Mouse (Mus musculus) limb, embryonic 13.5 days (tissue): Measurements from ENCODE around the gene Ggt6. TPM values are rescaled to one million over a fixed set of nuclear protein-coding genes. Genes with fewer than 3 reads are reported as not detected.

Experiments
- ATAC-seq: fragments of 200-750 bp; cut with Nextera tagmentation; 2 replicates; pipeline ENCODE4 v1.8.0; 2017; ENCODE audit warnings: low read depth, moderate number of reproducible peaks, moderate TSS enrichment; ENCODE audit not compliant: low FRiP score
- H3K27ac ChIP-seq: fragments of 300-500 bp; sonication (generic); 2 replicates; pipeline ENCODE4 v1.5.1; 2015; ENCODE audit warnings: inconsistent platforms, mild to moderate bottlenecking, moderate library complexity
- H3K27me3 ChIP-seq: fragments of 300-500 bp; sonication (generic); 2 replicates; pipeline ENCODE4 v1.6.1; 2015; ENCODE audit warnings: mild to moderate bottlenecking, inconsistent platforms
- H3K36me3 ChIP-seq: fragments of 300-500 bp; sonication (generic); 2 replicates; pipeline ENCODE4 v1.6.1; 2015; ENCODE audit warnings: inconsistent platforms, mild to moderate bottlenecking, moderate library complexity
- H3K4me1 ChIP-seq: fragments of 300-500 bp; sonication (generic); 2 replicates; pipeline ENCODE4 v1.6.1; 2015; ENCODE audit warnings: inconsistent platforms
- H3K4me2 ChIP-seq: fragments of 300-500 bp; sonication (generic); replicated peaks from 2 replicates; pipeline ENCODE4 v1.6.1; 2015; ENCODE audit warnings: inconsistent platforms, mild to moderate bottlenecking, moderate library complexity
- H3K4me3 ChIP-seq: fragments of 300-500 bp; sonication (generic); 2 replicates; pipeline ENCODE4 v1.5.1; 2015; ENCODE audit warnings: moderate library complexity, mild to moderate bottlenecking, inconsistent platforms
- H3K9ac ChIP-seq: fragments of 300-500 bp; sonication (generic); 2 replicates; pipeline ENCODE4 v1.6.1; 2015; ENCODE audit warnings: mild to moderate bottlenecking, inconsistent platforms
- H3K9me3 ChIP-seq: fragments of 300-500 bp; sonication (generic); 2 replicates; pipeline ENCODE4 v1.6.1; 2016; ENCODE audit warnings: inconsistent platforms
- WGBS: fragments of 180-500 bp; shearing (Covaris S2); methylation state at CpG from one replicate; pipeline ENCODE4 v1.1.7; 2015; 5-methylcytosine and 5-hydroxymethylcytosine counted together
- polyA plus RNA-seq: library from polyadenylated mRNA; unstranded; fragments of >200 nt; fragmentation: Nextera tagmentation; extraction: Ambion mirVana; gene quantifications from 2 replicates; pipeline ENCODE4 v1.2.1, GENCODE M21; 2015

The Ggt6 gene
- polyA plus RNA-seq, 1 experiment from 2014 or later: 0.74 TPM

DNA sequence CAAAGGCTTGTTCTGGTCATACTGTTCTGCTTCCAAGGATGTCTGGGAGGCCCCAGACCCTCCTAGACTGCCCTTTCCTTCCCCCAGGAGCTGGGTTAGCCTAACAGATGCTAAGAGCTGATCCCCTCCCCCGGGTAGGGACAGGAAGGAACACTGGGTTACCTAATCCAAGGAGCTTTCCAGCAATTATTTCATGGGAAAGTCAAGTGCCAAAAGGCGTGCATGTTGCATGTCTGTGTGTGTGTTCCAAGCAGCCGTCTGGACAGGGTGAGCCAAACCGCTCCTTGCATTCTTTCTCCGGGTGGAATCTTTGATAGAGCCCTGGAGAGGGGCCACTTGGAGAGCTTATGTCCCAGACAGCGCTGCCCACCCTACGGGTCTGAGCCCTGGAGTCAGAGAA, 22.3 kb upstream of the Ggt6 start:
- Histone ChIP-seq H3K4me1 (peaks cover 52% of the 10 kb centered on the region), H3K36me3 (no peaks in the 10 kb centered on the region), H3K27me3 (peaks cover 23% of the 10 kb centered on the region), H3K9ac (no peak overlapping the region), H3K27ac (no peak overlapping the region), H3K9me3 (no peaks in the 10 kb centered on the region), H3K4me2 (no peak overlapping the region), H3K4me3 (no peak overlapping the region)
- no peak for ATAC-seq
- 60% methylated on average over 7 of the region's 7 CpGs for WGBS

GRCm38 (mm10) chr11:72413601-72414190, 21.6 kb upstream of the Ggt6 start:
- no peak overlapping the region for H3K9ac ChIP-seq
- no peaks in the 10 kb centered on the region for H3K36me3 ChIP-seq
- peaks cover 17% of the 10 kb centered on the region for H3K27me3 ChIP-seq
- WGBS: 64% methylated on average over 5 of the region's 5 CpGs
- peaks cover 49% of the 10 kb centered on the region for H3K4me1 ChIP-seq
- no peak overlapping the region for H3K4me2 ChIP-seq
- H3K9me3 ChIP-seq: no peaks in the 10 kb centered on the region
- no peak overlapping the region for H3K27ac ChIP-seq
- ATAC-seq: no peak
- no peak overlapping the region for H3K4me3 ChIP-seq

DNA sequence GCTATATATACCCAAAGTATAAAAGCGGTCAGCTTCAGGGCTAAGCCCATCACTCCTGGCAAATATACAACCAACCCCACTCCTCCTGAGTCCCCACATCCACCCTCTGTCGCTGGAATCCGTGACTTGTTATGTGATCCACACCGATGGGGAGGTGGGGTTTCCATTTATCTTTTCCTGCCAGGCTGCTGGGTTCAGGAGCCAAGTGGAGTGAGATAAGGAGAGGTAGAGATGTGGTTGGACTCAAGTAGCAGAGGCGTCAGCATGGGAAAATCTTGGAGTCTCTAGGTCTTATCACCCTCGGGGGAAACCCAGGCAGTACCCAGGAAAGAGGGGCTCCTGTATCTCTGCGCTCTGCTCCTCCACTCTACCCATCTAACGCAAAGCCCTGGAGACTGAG, 20.2 kb upstream of the Ggt6 start:
- Histone ChIP-seq H3K4me1 (peaks cover 35% of the 10 kb centered on the region), H3K4me2 (no peak overlapping the region), H3K9ac (no peak overlapping the region), H3K27ac (no peak overlapping the region), H3K4me3 (no peak overlapping the region), H3K9me3 (no peaks in the 10 kb centered on the region), H3K27me3 (peaks cover 8% of the 10 kb centered on the region; the same call in 1 of the 2 replicates), H3K36me3 (no peaks in the 10 kb centered on the region)
- 74% methylated on average over 8 of the region's 8 CpGs for WGBS
- no peak for ATAC-seq

DNA sequence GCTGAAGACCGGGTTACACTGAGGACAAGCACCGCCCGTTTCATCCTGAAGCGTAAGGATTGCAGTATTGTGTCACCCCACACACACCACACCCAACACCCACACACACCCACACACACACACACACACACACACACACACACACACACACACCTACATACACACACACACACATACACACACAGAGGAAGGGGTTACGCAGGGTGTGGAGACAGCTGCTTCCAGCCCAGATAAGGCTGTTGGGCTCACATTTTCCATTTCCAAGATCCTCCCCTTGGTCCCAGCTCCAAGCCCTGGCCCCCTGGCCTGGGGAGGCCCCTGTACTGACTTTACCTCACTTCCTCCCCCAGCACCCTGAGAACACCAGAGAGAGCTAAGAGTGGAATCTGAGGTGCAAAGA, 18.7 kb upstream of the Ggt6 start:
- Histone ChIP-seq H3K27ac (no peak overlapping the region), H3K9ac (no peak overlapping the region), H3K4me1 (peaks cover 25% of the 10 kb centered on the region), H3K4me3 (no peak overlapping the region), H3K36me3 (no peaks in the 10 kb centered on the region), H3K4me2 (no peak overlapping the region), H3K27me3 (no peaks in the 10 kb centered on the region; the same call in 1 of the 2 replicates), H3K9me3 (no peaks in the 10 kb centered on the region)
- WGBS: 88% methylated on average over 5 of the region's 5 CpGs
- no peak for ATAC-seq

DNA sequence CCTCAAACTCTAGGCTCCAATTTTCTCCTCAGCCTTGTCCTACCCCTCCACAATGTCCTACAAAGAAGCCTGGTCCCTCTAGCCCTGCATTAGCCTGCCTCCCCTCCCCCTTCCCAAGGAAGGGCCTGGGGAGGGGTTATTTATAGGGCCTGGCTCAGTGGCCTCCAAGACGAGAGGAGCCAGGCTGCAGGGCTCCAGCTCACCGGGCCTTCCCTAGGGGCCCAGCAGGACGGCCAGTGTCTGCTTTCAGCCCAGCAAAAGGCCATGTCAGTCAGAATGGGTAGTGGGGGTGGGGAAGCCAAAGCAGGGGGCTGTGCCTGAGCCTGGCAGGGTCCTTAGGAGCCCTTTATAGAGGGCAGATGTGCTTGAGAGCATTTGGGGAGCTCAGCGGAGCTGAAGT, 17.9 kb upstream of the Ggt6 start:
- no peak overlapping the region for H3K4me3 ChIP-seq
- no peaks in the 10 kb centered on the region for H3K9me3 ChIP-seq
- no peak overlapping the region for H3K27ac ChIP-seq
- H3K4me1 ChIP-seq: peaks cover 21% of the 10 kb centered on the region
- ATAC-seq: peak; percentile 53; the same call in 1 of the 2 replicates
- H3K27me3 ChIP-seq: no peaks in the 10 kb centered on the region; the same call in 1 of the 2 replicates
- WGBS: 9% methylated on average over 4 of the region's 4 CpGs
- H3K36me3 ChIP-seq: no peaks in the 10 kb centered on the region
- H3K9ac ChIP-seq: no peak overlapping the region
- H3K4me2 ChIP-seq: no peak overlapping the region

DNA sequence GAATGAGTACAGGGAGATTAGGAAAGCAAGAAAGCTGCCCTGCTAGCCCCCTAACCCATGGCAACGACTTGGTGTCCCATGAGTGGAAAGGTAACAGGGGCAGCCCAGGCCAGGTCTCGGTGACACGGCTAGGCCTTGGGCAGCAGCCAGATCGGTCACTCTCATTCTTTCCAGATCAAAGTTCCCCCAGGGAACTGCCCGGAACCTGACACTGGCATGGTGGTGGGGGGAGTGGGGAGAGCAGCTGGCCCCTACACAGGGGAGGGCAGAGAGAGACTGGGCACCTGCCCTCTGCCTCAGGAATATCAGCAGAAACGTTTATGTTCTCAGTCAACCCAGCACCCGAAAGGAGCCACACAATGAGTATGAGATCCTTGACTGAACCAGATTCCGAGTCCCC, 17.1 kb upstream of the Ggt6 start:
- Histone ChIP-seq H3K4me1 (peaks cover 16% of the 10 kb centered on the region), H3K4me2 (no peak overlapping the region), H3K9ac (no peak overlapping the region), H3K27me3 (no peaks in the 10 kb centered on the region; the same call in 1 of the 2 replicates), H3K9me3 (no peaks in the 10 kb centered on the region), H3K4me3 (no peak overlapping the region), H3K36me3 (no peaks in the 10 kb centered on the region), H3K27ac (no peak overlapping the region)
- WGBS: 37% methylated on average over 8 of the region's 8 CpGs
- no peak for ATAC-seq

GRCm38 (mm10) chr11:72419006-72419405, 16.3 kb upstream of the Ggt6 start:
- 84% methylated on average over 6 of the region's 6 CpGs for WGBS
- no peak overlapping the region for H3K27ac ChIP-seq
- H3K27me3 ChIP-seq: no peaks in the 10 kb centered on the region; the same call in 1 of the 2 replicates
- no peak overlapping the region for H3K9ac ChIP-seq
- H3K4me3 ChIP-seq: no peak overlapping the region
- peaks cover 14% of the 10 kb centered on the region for H3K4me1 ChIP-seq
- ATAC-seq: no peak
- H3K9me3 ChIP-seq: no peaks in the 10 kb centered on the region
- H3K36me3 ChIP-seq: no peaks in the 10 kb centered on the region
- H3K4me2 ChIP-seq: no peak overlapping the region

DNA sequence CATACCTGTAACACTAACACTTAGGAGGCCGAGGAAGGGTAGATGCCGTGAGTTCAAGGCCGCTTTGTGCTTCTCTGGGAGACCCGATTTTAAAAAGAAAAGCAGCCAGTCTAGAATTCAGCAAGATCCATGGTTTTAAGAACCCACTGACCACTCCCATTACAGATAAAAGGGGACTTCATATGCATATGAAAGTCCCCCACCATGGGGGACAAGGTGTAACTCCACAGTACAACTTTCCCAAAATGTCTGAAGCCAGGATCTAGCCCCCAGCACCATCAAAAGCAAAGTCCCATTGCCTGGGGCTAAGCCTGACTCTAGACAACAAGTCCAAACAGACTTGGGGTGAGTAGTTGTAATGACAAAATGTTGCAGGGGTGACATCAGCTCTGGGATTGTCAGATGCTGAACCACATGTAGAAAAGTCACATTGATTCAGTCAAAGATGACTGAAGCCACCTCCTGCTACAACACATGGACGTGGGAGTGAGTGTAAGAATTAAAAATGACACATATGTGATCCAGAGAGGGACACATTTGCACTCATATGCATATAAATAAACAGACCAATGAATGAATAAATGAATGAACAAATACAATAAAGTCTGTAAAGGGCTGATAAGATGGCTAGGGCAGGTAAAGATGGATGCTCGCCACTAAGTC, 14.7 kb upstream of the Ggt6 start:
- ATAC-seq: no peak
- H3K4me1 ChIP-seq: peaks cover 17% of the 10 kb centered on the region
- 89% methylated on average over 6 of the region's 6 CpGs for WGBS

GRCm38 (mm10) chr11:72421518-72422278, 13.6 kb upstream of the Ggt6 start:
- H3K9me3 ChIP-seq: no peaks in the 10 kb centered on the region
- 88% methylated on average over 11 of the region's 11 CpGs for WGBS
- peaks cover 17% of the 10 kb centered on the region for H3K4me1 ChIP-seq
- H3K9ac ChIP-seq: no peak overlapping the region
- no peak overlapping the region for H3K4me3 ChIP-seq
- no peak for ATAC-seq
- no peaks in the 10 kb centered on the region for H3K36me3 ChIP-seq
- H3K27ac ChIP-seq: no peak overlapping the region
- no peak overlapping the region for H3K4me2 ChIP-seq
- H3K27me3 ChIP-seq: no peaks in the 10 kb centered on the region

More for the DNA sequence above, 14.7 kb upstream of the Ggt6 start:
- Histone ChIP-seq H3K4me2 (no peak overlapping the region), H3K27me3 (no peaks in the 10 kb centered on the region), H3K36me3 (no peaks in the 10 kb centered on the region), H3K9ac (no peak overlapping the region), H3K27ac (no peak overlapping the region), H3K4me3 (no peak overlapping the region), H3K9me3 (no peaks in the 10 kb centered on the region)

DNA sequence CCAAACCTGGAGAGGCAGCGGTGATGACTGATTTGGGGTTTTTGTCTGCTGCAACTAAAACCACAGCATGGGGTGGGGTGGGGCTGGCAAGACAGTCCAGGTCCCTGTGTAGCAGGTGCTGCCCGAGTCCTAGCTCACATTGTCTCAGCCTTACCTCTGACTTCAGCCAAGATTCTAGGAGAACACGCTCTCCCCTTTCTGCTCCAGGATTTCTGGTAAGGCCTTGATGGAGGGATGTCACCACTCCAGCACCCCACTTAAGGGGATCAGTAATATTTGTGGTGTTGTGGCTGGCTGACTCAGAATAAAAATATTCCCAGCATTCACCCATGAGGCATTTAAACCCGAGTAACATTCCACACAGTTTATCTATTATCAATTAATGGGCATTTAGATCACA, 11.6 kb upstream of the Ggt6 start:
- Histone ChIP-seq H3K4me1 (peaks cover 2% of the 10 kb centered on the region; the same call in 1 of the 2 replicates), H3K4me2 (no peak overlapping the region), H3K36me3 (no peaks in the 10 kb centered on the region), H3K27ac (no peak overlapping the region), H3K9ac (no peak overlapping the region), H3K4me3 (no peak overlapping the region), H3K27me3 (no peaks in the 10 kb centered on the region), H3K9me3 (peaks cover 3% of the 10 kb centered on the region; the same call in 1 of the 2 replicates)
- no peak for ATAC-seq
- WGBS: 88% methylated on average over 4 of the region's 4 CpGs

DNA sequence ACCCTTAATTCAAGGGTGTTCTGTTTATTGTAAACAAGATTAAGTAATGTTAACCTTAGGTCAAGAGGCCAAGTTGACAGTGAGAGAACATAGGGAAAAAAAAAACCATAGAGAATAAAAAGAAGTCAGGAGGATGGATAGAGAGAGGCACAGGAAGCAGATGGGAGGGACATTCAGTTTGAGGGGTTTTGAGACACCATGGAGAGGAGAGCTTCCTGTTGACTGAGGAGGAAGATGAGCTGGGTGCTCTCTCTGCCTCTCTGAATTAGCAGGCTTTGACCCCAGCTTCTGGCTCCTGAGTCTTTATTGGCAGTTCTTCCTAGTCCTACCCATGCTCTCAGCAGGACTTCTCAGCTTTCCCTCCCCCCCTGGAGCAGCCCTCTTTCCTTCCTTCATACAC, 10.1 kb upstream of the Ggt6 start:
- no peak overlapping the region for H3K4me3 ChIP-seq

GRCm38 (mm10) chr11:72426884-72427283, 8.4 kb upstream of the Ggt6 start:
- H3K9ac ChIP-seq: no peak overlapping the region
- H3K4me1 ChIP-seq: peaks cover 2% of the 10 kb centered on the region; the same call in 1 of the 2 replicates
- no peaks in the 10 kb centered on the region for H3K27me3 ChIP-seq
- no peak for ATAC-seq
- H3K9me3 ChIP-seq: peaks cover 3% of the 10 kb centered on the region; the same call in 1 of the 2 replicates
- H3K27ac ChIP-seq: no peak overlapping the region
- H3K36me3 ChIP-seq: no peaks in the 10 kb centered on the region
- H3K4me2 ChIP-seq: no peak overlapping the region
- H3K4me3 ChIP-seq: no peak overlapping the region

More for the DNA sequence above, 10.1 kb upstream of the Ggt6 start:
- no peak overlapping the region for H3K27ac ChIP-seq
- ATAC-seq: no peak
- no peaks in the 10 kb centered on the region for H3K36me3 ChIP-seq
- no peak overlapping the region for H3K9ac ChIP-seq
- no peaks in the 10 kb centered on the region for H3K27me3 ChIP-seq
- no peak overlapping the region for H3K4me2 ChIP-seq
- H3K9me3 ChIP-seq: peaks cover 3% of the 10 kb centered on the region; the same call in 1 of the 2 replicates
- H3K4me1 ChIP-seq: peaks cover 2% of the 10 kb centered on the region; the same call in 1 of the 2 replicates
